Mouse (Mus musculus) kidney, adult 18-20 months (tissue): ENCODE measurements at regions not wholly inside any gene's neighbourhood (a gene's known extent, or its start where the extent isn't known, plus 50 kb on each side); places are given as distances from the start of the nearest gene placed in this dataset.

ENCODE experiments used
- DNase-seq: peaks from one replicate; pipeline ENCODE4 v3.0.0; 2021

GRCm38 (mm10) chr7:129819651-129820050 is 228.0 kb downstream of the Wdr11 start:
- no peak for DNase-seq

- DNase-seq, result no peak
Observed at GRCm38 (mm10) chr7:129828970-129829369, 237.3 kb downstream of the Wdr11 start.

- DNase-seq, result no peak
Observed at GRCm38 (mm10) chr7:129832830-129833229, 241.2 kb downstream of the Wdr11 start.

GRCm38 (mm10) chr7:129842303-129843122 is 250.8 kb downstream of the Wdr11 start:
- DNase-seq, result no peak

- no peak for DNase-seq
Observed at GRCm38 (mm10) chr7:129847136-129847535, 255.5 kb downstream of the Wdr11 start.

GRCm38 (mm10) chr7:129853596-129853995 is 261.9 kb downstream of the Wdr11 start:
- no peak for DNase-seq

GRCm38 (mm10) chr7:129854942-129855341 is 263.3 kb downstream of the Wdr11 start:
- DNase-seq, result no peak

- no peak for DNase-seq
Observed at GRCm38 (mm10) chr7:129862966-129863365, 271.3 kb downstream of the Wdr11 start.

GRCm38 (mm10) chr7:129865536-129865935 is 273.9 kb downstream of the Wdr11 start:
- no peak for DNase-seq

- DNase-seq, result no peak
Observed at GRCm38 (mm10) chr7:129872208-129872790, 280.6 kb downstream of the Wdr11 start.

- no peak for DNase-seq
Observed at GRCm38 (mm10) chr7:129876202-129876851, 284.7 kb downstream of the Wdr11 start.

- no peak for DNase-seq
Observed at GRCm38 (mm10) chr7:129876852-129877223, 285.2 kb downstream of the Wdr11 start.

- DNase-seq, result no peak
Observed at GRCm38 (mm10) chr7:129896291-129896690, 304.6 kb downstream of the Wdr11 start.

- no peak for DNase-seq
Observed at GRCm38 (mm10) chr7:129897511-129897910, 305.8 kb downstream of the Wdr11 start.

- DNase-seq, result no peak
Observed at GRCm38 (mm10) chr7:129902256-129902655, 310.6 kb downstream of the Wdr11 start.

GRCm38 (mm10) chr7:129903126-129903525 is 311.5 kb downstream of the Wdr11 start:
- no peak for DNase-seq

GRCm38 (mm10) chr7:129906131-129906530 is 314.5 kb downstream of the Wdr11 start:
- DNase-seq, result no peak

GRCm38 (mm10) chr7:129908826-129909225 is 317.2 kb downstream of the Wdr11 start:
- no peak for DNase-seq

GRCm38 (mm10) chr7:129909730-129910129 is 318.1 kb downstream of the Wdr11 start:
- no peak for DNase-seq

- no peak for DNase-seq
Observed at GRCm38 (mm10) chr7:129910826-129911225, 319.2 kb downstream of the Wdr11 start.

- DNase-seq, result no peak
Observed at GRCm38 (mm10) chr7:129914871-129915270, 323.2 kb downstream of the Wdr11 start.

GRCm38 (mm10) chr7:129918240-129919200 is 326.9 kb downstream of the Wdr11 start:
- DNase-seq, result no peak

GRCm38 (mm10) chr7:129922291-129922690 is 330.6 kb downstream of the Wdr11 start:
- no peak for DNase-seq
